Mouse (Mus musculus) heart, postnatal 25 days (tissue): ENCODE measurements around the gene Rbfox1. TPM values are rescaled to one million over a fixed set of nuclear protein-coding genes. Genes with fewer than 3 reads are reported as not detected.

Experiments used
- DNase-seq: peaks from one replicate; pipeline ENCODE4 v3.0.0; 2022; ENCODE audit warnings: low spot score
- intact Hi-C: fragments of 180-260 bp; cut with DNase I; formaldehyde crosslinking; loops from one replicate; pipeline ENCODE4 v1.15.1; 2025
- total RNA-seq, 2 experiments: library from RNA; stranded (reverse); gene quantifications; 2 replicates each; pipeline ENCODE4 v1.2.3; 2021

The Rbfox1 gene
- total RNA-seq, 2 experiments from 2014 or later = 47.7 to 48.6 TPM

DNA sequence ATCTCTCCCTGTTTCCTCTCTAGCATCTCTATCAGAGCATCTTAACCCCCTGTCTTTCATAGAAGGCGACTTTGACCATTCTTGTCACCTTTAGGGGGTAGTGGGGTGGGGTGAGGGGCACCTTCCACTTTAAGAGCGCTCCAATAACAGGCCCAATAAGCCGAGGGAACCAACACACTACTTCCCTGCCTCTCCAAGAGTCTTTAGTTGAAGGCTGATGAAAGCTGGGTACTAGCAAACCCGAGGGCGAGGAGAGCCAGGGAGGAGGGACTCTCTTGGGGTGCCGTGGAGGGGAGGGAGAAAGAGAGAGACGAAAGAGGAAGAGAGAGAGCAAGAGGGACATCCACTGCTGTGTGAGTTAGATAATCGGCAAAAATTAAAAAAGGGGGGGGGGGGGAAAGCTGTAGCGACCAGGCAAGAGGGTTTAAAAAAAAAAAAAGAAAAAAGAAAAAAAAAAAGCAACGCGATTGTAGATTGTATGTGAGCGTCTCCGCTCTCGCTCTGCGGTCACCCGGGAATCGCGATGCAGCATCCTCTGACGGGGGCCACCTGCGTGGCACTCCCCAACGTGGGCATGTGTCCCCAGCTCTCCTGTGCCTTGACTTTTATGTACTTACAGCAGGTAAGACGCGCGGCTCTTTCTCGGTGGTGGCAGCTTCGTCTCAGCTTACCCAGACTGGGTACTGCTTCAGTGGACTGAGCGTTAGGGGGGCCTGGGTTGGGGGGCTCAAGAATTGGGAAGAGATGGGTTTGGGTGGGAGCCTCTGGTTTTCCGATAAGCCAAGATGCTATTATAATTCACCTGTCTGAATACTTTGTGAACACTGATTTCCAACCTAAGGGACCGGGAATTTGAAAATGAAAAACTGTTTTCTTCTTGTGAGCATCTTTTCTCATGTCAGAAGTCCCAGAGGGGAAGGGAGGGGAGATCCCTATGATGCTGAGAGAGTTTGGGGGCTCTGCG, 1154.5 kb downstream of the Rbfox1 start:
- DNase-seq = no peak
- intact Hi-C loops = loop anchor here (10.0 kb wide), 1 partner anchor 195 kb away; no protein-coding TSS in a partner anchor

DNA sequence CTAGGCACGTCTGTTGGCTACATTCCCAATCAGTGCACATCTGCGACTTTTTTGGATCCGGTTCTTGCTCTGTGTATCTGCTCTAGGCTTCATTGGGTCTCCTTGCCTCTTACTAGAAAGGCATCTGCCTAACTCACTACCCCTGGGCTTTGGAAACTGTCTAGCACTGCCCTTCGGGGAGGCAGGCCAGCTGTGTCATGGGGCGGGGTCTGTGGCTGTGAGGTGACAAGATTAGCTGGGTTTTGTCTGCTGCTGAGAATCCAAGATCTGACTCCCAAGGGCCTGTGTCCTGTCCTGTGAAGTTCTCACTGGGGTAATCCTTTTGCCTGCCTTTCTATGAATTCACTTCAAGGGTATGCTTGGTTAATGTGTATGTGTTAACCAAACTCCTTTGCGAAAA, 1155.5 kb downstream of the Rbfox1 start:
- intact Hi-C loops = loop anchor here (10.0 kb wide), 1 partner anchor 196 kb away; no protein-coding TSS in a partner anchor
- DNase-seq = no peak

DNA sequence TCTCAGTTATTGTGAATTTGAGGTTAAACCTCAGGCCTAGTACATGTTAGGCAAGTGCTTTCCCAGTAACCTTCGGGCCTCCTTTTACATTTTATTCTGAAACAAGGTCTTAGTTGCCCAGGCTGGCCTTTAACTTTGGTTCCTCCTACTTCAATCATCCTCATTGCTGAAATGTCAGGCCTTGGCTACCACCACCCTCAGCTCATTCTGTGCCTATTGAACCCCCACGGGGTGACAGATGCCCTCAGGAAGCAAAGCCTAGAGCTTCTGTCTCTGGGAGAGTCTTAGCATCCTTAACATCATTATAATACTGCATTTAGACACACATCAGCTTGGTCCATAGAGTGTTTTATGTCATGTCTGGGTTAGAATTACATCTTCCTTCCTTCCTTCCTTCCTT, 1162.3 kb downstream of the Rbfox1 start:
- intact Hi-C loops = loop anchor here (10.0 kb wide), 1 partner anchor 203 kb away; no protein-coding TSS in a partner anchor
- no peak for DNase-seq

DNA sequence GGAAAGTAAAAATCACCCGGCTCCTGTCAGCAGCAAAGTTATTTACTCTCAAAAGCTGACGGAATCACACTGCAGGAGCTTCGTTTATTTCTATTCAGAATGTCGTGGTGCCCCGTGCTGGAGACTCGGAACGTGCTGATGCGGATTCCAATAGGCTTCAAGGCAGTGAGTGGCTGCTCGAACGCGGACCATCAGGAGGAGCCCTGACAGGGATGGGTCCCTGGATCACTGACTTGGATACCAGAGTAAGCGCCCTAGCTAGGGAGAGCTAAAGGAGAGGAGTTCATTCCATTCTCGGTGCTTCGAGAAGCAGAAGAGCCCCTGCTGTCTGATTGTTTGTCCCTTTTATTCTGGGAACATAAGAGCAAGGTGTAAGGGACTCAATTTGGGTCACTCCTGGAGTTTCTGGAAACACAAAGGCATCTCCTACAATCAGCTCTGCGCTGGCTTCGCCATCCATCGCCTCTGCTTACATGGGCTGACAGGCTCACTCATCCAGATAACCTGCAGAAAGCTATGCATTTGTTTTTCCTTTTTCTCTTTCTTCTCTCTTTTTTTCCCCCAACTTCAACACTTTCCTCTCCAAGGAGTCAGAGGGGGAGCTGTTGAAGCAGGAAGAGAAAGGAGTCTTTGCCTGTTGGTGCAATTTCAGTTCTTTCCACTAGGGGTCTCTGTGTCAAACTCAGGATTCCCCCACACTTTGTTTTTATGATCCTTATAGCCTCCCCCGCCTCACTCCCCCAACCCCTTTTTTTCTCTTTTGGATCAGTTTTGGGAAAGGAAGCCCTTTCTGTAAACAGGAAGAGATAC, 1164.2 kb downstream of the Rbfox1 start:
- DNase-seq = no peak
- intact Hi-C loops = loop anchor here (2.0 to 10.0 kb wide), 2 partner anchors 205 to 223 kb away; no protein-coding TSS in a partner anchor

DNA sequence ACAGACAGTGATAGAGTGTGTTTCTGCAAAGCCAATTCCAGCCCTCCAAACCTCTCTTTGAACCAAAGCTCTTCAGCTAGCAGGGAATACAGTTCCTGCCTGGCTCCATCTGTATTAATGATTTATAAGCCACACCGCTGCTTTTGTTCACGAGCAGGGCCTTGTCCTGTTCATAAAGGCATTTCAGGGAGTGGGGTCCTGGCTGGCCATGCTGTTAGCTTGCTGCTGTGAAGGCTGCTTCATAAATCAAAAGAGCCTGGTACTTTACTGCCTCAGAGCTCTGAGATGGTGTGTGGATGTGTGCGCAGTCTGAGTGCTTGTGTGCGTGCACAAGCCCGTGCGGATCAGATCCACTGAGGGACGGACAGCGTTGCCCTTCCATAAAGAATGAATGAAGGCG, 1165.8 kb downstream of the Rbfox1 start:
- intact Hi-C loops = no loop called here
- no peak for DNase-seq

DNA sequence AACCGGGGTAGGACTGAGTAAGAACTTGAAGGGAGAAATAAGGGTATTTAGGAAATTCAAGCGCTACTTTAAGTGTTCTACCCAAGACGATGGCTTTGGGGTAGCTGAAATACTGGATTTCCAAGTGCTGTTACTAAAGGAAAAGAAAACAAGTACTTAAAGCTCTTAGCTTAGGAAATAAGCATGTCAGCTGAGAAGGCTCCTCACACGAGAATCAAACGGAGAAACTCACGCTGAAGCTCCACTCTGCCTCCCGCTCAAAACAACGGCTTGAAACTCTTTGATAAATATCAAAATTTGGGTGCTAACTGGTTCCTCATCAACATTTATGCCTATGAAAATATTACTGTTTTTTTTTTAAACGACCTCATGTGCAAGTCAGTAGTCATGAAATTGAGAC, 1166.8 kb downstream of the Rbfox1 start:
- intact Hi-C loops = no loop called here
- DNase-seq = no peak

DNA sequence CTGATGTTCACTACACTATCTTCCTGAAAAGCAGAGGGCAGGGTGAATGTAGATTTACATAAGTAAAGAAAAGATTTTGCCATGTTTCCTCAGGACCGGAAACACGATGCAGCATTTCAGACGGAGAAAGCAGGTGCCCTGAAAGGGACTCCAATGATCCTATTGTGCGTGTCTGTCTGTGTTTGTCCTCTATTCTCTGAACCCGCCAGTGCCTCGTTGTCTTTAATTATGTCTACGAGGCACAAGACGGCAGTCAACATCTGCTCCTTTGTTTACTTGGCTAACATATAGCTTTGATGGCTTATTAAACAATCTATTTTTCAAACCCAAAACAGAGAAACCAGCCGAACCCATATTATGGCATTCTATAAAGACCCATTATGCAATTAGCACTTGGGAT, 1167.3 kb downstream of the Rbfox1 start:
- intact Hi-C loops = no loop called here
- no peak for DNase-seq

DNA sequence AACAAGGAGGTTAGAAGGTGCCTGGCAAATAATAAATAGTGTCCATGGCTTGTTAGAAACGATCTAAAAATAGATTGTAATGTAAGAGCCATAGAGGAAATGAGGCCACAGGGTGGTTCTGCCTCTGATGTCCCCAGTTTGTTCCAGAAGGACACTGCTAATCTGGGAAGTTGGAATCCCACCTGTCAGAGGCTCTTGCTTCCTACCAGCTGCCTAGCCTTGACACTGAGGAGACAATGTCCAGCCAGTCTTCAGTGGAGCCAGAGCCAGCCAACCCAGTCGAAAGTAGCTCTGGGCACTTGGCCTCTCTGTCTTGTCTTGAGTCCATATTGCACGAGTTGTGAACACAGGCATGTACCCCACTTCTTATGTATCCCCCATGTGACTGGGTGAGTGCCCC, 1172.6 kb downstream of the Rbfox1 start:
- intact Hi-C loops = loop anchor here (5.0 kb wide), 1 partner anchor 40 kb away; no protein-coding TSS in a partner anchor
- DNase-seq = peak; percentile 3

DNA sequence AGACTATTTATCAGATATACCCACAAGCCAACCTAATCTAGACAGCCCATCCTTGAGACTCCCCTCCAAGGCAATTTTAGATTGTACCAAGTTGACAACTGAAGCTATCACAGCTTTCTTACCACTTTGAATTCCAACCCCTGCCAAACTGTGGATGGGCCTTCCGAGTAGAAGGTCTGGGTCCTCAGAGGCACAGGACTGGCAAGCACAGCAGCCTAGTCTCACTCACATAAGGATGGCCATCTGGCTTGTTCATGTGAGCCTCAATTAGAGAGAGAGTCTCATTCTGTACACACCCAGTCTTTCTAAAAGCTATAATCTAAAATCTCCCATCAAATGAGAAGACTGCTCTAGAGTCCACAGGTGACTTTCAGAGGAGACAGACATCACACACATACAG, 1173.4 kb downstream of the Rbfox1 start:
- intact Hi-C loops = loop anchor here (5.0 kb wide), 1 partner anchor 39 kb away; no protein-coding TSS in a partner anchor
- DNase-seq = no peak

DNA sequence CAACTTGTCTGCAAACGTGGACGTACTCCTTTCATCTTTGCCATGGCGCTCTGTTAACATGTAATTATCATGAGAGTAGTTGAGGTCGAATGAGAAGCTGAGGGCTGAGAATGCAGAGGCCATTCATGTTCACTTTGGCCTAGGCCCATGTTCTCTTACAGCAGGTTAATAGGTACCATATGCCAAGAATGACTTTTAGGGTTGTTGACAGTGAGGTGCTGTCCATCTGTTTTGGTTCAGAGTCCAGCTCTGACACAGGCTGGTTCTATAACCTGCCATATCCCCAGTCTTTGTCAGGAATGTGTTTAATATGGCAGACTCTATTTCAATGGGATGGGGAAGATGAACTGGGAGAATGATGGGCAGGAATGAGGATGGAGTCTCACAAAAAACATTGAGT, 1174.4 kb downstream of the Rbfox1 start:
- intact Hi-C loops = loop anchor here (5.0 kb wide), 1 partner anchor 38 kb away; no protein-coding TSS in a partner anchor
- no peak for DNase-seq

DNA sequence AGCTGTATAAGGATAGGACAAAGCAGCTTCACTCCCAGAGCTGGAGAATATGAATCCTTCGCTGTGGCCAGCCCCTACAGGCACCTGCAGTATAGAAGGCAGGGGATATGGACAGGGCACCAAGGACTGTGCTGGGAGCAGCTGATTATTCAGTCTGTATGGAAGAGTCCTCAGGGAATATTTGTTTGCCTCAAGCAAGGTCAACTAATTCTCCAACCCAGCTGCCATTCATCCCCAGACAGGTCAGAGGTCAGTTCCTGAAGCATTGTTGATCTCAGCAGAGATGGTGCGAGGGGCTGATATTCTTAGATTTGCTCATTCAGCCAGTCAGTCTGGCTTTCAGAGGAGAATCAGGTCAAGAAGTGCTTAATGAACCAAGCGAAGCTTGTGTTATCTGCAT, 1175.7 kb downstream of the Rbfox1 start:
- intact Hi-C loops = no loop called here
- no peak for DNase-seq

DNA sequence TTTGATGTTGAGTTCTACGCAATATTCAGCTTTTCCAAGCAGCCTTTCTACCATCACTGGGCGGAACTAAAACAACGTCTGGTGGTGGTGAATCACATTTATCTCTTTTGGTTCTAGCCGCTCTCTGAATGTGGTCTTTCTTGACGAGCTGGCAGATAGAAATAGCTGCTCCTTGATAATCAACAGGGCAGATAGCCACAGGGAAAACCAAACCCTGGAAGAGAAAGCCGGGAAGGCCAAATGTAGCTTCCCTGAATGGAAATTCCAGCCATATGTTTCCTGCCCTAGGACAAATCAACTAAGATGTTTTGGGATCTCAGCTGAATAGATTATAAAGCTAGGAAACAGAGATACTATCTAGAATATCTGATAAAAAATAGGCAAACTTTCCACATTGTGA, 1177.4 kb downstream of the Rbfox1 start:
- no peak for DNase-seq
- intact Hi-C loops = no loop called here

DNA sequence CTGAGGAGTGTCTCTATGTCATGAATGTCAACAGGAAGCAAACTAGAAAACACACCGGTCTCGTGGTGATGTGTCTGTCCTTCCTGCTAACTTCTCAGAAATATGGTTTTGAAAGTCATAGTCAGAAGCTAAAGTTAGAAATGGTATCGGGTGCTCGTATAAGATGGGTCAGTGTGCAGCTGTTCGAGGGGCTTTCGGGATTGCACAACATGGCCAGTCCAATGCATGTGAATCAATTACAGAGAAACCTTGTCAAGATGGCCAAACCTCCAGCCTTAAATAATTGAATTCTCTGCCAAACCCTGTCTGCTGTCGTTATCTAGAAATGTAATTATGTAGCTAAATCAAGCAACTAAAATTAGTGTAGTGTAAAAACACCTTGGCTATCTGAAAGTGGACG, 1182.0 kb downstream of the Rbfox1 start:
- intact Hi-C loops = no loop called here

DNA sequence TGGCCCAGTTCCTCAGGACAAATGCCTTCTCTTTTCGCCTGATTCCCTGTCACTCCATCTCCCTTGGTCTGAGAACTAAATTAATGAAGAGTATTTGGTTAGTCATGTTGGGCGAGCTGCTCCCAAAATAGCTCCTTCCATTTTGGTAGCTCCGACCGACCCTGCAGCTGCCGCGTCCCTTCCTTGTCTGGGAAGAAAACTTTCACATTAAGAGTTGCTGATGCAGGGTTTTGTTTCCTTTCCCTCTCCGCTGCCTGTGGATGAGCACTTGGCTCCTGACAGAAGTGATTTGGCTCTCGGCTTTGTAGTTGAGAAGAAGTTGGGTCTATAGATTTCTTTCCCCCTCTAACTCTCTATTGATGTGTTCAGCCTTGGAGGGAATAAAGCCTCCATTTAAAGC, 1184.4 kb downstream of the Rbfox1 start:
- no peak for DNase-seq
- intact Hi-C loops = no loop called here

More for the DNA sequence above, 1182.0 kb downstream of the Rbfox1 start:
- no peak for DNase-seq

DNA sequence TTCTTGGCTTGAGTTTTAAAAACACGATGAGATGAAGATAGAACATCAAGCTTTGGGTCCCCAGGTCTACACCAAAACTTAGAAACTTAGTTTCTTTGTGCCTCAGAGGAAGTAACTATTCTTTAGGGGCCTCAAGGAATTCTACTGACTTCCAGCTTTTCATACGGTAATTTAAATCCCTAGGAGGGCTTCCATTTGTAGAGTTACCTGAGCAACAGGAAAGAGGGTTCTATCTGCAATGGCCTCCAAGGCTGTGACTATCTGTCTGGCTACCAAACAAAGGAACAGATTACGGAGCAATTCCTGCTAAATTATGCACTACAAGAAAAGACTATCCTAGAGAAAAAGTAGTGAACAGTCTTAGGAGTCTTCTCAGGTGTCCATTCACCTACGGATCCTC, 1189.6 kb downstream of the Rbfox1 start:
- intact Hi-C loops = no loop called here
- DNase-seq = no peak

DNA sequence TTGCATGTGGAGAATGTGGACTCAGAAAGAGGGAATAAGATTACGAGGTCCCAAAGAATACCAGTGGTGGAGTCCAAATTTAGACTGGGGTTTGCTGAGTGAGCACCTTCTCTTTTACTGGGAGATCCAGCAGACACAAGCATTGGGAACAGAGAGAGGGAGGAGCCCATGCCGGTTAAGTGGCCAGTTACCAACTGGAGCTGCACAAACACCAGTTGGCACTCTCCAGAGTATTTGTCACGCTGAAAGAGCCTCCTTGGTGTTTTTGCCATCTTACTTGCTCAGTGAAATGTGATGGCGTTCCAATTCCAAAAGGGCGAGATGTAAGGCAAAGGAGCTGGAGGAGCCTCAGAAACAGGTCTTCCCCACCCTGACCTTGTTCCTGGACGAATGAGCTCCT, 1190.6 kb downstream of the Rbfox1 start:
- no peak for DNase-seq
- intact Hi-C loops = no loop called here

DNA sequence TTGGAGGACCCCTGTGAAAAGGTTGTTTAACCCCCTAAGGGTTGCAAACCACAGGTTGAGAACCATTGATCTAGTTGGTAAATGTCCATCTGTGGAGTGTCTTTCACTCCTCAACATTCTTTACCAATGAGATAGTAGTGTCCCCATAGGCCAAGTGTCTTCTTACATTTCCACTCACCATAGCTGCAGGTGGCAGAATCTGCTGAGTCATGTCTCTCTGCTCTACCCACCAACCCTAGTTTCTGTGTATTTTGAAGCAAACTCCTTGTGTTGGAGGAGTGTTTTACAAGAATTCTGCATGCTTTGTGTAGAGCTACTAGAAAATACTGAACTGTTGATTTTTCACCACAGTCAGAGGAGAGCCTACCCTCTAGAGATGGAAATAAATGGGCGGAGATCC, 1191.2 kb downstream of the Rbfox1 start:
- DNase-seq = no peak
- intact Hi-C loops = no loop called here

DNA sequence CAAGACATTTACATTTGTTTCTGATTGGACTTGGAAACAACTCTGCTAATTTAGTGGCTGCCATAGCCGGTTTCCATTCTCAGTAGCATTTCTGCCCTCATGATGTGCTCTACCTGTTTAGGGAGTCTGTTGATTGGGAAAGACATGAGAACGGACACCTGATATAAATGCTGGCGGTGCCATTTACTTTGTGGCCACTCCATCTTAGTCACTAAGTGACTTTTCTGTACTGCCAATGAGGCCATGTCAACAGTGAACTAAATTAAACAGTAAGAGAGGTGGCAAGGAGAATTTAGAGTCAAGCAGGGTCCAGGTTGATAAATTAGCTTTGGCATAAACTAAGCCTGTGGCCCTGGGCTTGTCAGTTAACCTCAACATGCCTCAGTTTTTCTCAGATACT, 1191.6 kb downstream of the Rbfox1 start:
- no peak for DNase-seq
- intact Hi-C loops = no loop called here

DNA sequence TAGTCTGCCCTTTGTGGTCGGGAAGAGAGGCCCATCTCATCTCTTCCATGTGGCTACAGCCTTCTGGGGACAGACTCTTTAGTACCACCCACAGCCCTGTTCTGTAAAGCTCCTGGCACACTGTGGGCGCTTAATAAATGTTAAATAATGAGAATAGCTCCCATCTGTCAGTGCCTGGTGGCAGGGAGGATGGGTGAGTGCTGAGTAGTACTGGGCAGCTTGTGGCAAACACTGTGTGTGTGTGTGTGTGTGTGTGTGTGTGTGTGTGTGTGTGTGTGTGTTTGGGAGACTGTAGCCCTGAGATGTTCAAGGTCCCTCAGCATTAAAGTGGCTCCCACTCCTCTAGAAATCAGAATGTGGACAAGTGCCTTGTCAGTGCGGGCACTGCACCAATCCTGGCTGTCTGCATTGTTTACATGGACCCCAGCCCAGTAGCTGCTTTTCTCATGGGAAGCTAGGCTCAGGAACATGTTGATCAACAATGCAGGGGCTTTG, 1196.0 kb downstream of the Rbfox1 start:
- intact Hi-C loops = no loop called here
- no peak for DNase-seq

DNA sequence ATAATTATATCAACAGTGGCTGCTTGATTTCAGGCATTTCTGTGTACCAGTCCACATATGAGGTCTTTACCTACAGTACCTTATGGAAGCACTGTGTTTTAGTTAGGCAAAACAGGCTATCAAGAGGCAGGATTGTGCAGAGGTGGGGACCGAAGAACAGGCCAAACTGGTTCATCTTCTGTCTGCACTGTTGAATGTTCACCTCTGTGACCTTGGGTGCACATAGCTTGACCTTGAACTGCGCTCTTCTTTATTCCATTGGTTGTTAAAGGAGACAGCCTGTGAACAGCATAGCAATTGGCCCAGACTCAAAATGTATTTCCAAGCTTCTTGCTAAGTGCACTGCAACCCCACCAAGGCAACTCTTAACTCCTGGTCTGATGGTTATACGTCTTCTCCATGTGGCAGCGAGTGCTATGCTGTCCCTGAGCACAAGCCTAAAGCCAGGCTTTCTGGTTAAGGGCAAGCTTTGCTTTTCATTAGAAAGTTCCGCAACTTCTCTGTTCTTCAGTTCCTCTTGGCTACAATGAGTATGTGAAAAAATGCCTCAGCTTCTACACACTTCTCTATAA, 1196.6 kb downstream of the Rbfox1 start:
- intact Hi-C loops = no loop called here
- no peak for DNase-seq
